Mouse (Mus musculus) granulocyte monocyte progenitor cell, adult 5-6 weeks (primary cell): Measurements from ENCODE around the gene Lats1. TPM values are rescaled to one million over a fixed set of nuclear protein-coding genes. Genes with fewer than 3 reads are reported as not detected.
"Not testable (repeated sequence)": the region's sequence is repeated elsewhere in the genome, so short reads cannot be mapped to it uniquely, and the experiment has no call there.

Source experiments
- ATAC-seq: replicated peaks from 2 replicates; pipeline ENCODE4 v1.8.0; 2016; ENCODE audit warnings: mild to moderate bottlenecking, moderate TSS enrichment, inconsistent platforms; ENCODE audit not compliant: poor library complexity, severe bottlenecking
- total RNA-seq, 2 experiments: library from RNA; stranded (forward) in 1 of 2; stranded (reverse) in 1 of 2; fragments of 200-712, 200-1000 nt in 1 of 2; fragments of >200 nt in 1 of 2; fragmentation: Nextera tagmentation in 1 of 2; gene quantifications; 2 replicates each; pipeline ENCODE4 v1.2.3; 2014 to 2017

Gene Lats1
- total RNA-seq, 2 experiments from 2014 or later = 12.4 to 23.1 TPM

DNA sequence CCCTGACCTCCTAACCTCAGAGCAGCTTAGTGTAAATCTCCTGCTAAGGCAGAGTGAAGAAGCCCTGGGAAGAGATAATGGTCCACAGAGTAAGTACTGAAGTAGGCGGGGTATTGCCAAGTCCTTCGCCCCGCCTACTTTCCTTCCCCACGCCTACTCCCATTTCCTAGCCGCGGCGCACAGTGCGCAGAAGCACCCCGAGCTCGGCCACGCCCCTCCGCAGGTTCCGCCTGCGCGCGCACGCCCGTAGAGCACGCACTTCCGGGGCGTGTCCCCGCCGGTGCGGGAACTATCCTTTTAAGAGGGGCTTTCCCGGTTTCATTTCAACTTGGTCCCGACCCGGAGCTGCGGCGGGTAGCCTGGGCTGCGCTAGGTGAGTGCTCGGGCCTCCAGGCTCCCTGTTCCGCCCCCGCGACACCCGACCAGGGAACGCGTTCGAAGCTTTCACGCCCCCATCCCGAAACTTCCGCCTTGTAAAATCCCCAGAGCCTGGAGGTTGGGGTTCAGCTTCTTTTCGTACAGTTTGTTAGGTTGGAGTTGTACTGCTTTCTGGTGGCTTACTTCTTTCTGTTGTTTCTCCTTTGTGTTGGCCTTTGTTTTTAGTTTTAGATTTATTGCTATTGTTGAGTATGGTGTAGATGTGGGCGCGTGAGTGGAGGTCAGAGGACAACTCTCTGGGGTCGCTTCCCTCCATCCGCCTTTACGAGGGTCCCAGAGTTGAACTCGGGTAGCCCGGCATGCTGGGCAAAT, 44.9 kb downstream of the Lats1 start, which contains the start of gene Katna1:
Katna1 (plus strand) TSS at position 250 of the 750 bp plus-strand sequence.
- peak; percentile 97 for ATAC-seq

DNA sequence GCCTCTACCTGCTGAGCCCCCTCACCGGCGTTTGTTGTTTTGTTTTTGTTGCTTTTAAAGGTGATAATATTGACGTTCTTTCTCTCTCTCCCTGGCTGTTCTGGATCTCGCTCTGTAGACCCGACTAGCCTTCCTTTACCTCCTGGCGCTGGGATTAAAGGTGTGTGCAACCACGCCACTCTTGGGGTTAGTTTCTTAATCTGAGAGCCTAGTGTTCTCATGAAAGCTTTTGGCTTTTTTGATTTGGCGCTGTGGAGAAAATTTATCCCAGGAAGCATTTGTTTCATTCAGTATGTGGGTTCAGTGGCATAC, 45.4 kb downstream of the Lats1 start:
- ATAC-seq = no peak

DNA sequence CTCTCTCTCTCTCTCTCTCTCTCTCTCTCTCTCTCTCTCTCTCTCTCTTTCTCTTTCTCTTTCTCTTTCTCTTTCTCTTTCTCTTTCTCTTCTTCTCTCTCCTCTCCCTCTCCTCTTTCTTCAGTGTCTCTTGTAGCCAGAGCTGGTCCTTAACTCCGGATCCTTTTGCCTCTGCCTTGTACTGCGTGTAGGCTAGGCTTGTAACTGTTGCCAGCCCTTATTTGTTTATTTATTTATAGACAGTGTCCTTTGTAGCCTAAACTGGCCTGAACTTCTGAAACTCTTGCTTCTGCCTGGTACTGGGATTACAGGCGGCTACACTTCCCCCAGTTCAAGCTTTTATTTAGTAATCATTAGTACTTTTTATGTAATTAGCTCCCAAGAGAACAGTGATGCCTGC, 46.0 kb downstream of the Lats1 start:
- 0 out of 2 replicates have a peak, but pooled peaks have one; percentile 4 for ATAC-seq

DNA sequence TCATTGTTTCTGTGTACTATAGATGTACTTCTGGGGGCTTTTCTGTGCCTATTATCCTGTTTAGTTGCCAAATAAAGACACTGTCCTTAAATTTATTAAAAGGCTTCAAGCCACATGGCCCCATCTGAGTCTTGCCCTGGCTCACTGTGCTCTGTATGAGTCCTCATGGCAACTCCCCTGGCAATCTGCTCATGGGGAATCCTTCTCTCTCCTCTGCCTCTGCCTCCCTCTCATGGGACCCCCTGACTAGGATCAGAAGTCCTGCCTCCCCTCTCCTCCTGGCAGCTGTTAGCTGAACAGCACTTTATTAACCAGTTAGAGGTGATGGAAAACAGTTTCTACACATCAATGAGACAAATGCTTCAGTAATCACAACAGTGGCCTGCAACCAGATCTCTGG, 50.6 kb downstream of the Lats1 start:
- no peak for ATAC-seq

DNA sequence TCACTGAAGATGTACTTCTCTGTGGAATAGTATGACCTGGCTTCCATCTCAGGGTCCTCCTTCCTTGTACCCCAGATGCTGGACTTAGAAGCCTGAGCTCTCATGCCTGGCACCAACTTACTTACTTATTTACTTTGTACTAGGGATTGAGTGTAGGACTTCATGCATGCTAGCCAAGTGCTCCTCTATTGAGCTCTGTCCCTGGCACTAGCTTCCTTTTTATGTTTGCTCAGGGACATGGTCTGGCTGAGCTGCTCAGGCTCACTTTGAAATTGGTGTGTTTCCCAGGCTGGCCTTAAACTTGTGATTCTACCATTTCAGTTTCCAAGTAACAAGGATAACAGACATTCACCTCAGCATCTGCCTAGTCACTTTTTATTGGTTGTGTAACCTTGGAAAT, 56.1 kb downstream of the Lats1 start:
- ATAC-seq = no peak

DNA sequence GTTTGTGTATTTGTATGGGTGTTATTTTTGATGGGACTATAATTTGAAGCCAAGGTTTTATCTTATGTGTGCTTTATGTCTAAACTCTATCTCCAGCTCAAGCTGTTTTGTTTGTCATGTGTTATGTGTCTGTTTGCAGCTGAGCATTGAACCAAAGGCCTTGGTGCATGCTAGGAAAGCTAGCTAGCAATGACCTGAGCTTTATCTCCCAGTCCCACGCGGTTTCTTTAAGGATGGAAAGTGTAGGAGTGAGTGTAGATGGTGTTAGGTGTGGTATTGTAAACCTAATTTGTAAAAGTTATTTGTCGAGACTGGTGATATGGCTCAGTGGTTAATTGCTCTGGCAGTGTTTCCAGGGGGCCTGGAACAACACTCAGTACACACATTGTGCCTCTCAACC, 56.9 kb downstream of the Lats1 start:
- no peak for ATAC-seq

DNA sequence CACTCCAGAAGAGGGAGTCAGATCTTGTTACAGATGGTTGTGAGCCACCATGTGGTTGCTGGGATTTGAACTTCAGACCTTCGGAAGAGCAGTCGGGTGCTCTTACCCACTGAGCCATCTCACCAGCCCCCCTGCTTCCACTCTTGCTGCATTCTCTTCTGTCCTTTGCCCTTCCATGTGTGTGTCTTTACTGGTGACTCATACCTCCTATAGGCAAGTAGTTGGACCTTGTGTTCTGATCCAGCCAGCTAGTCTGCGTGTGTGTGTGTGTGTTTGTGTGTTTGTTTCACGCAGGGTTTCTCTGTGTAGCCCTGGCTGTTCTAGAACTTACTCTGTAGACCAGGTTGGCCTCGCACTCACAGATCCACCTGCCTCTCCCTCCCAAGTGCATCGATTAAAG, 64.5 kb downstream of the Lats1 start:
- not testable (repeated sequence) for ATAC-seq

DNA sequence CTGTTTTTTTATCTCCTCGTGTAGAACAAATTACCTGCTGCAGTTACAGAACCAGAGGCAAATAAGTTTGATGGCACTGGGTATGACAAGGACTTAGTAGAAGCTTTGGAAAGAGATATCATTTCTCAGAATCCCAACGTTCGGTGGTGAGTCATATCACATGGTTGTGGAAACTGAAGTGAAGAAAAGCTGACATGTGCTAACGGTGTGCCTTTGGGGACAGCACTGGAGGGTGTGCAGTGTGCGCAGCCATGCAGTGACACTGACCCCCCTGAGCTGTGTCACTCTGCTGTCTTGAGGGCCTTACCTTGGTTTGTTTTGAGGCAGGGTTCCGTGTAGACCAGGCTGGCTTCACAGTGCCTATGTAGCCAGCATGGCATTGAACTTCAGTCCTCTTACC, 67.7 kb downstream of the Lats1 start:
- ATAC-seq = no peak

DNA sequence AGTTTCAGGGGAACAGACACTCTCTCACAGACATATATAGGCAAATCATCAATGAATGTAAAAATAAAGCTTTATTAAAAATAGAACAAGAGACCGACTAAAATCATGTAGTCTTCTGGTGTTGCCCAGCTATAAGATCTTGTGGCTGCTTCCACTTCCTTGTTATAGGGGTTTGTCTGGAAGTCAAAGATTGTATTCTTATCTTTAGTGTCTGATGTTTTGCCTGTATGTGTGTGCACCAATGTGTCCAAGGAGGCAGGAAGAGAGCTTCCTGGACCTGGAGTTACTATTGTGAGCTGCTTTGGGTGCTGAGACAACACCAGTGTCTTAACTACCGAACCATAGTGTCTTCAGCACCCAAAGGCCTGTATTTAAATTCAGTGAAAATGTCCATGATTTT, 76.5 kb downstream of the Lats1 start:
- ATAC-seq = no peak

Other genes with a start within 250 kb of the Lats1 start
- gene Ulbp1, start 207.6 kb upstream of the Lats1 start, total RNA-seq (2014; fragmentation: Nextera tagmentation) = 28.6 and 32.3 TPM in 2 replicates
- 21.0 and 26.3 TPM in 2 replicates for gene Ulbp1, start 207.6 kb upstream of the Lats1 start, total RNA-seq (2017)
- 0.45 and 1.2 TPM in 2 replicates for gene Lrp11, start 91.4 kb upstream of the Lats1 start, total RNA-seq (2014; fragmentation: Nextera tagmentation)
- gene Lrp11, start 91.4 kb upstream of the Lats1 start, total RNA-seq (2017) = 0.57 and 0.82 TPM in 2 replicates
- gene Nup43, start 13.7 kb upstream of the Lats1 start, total RNA-seq (2014; fragmentation: Nextera tagmentation) = 18.7 and 40.1 TPM in 2 replicates
- 26.2 and 27.2 TPM in 2 replicates for gene Nup43, start 13.7 kb upstream of the Lats1 start, total RNA-seq (2017)
- 46.8 and 64.6 TPM in 2 replicates for gene Pcmt1, start 78 bp upstream of the Lats1 start, total RNA-seq (2014; fragmentation: Nextera tagmentation)
- 68.1 and 81.7 TPM in 2 replicates for gene Pcmt1, start 78 bp upstream of the Lats1 start, total RNA-seq (2017)
- 41.3 and 42.5 TPM in 2 replicates for gene Katna1, start 44.8 kb downstream of the Lats1 start, total RNA-seq (2014; fragmentation: Nextera tagmentation)
- 59.1 and 61.3 TPM in 2 replicates for gene Katna1, start 44.8 kb downstream of the Lats1 start, total RNA-seq (2017)
- gene Ginm1, start 111.6 kb downstream of the Lats1 start, total RNA-seq (2014; fragmentation: Nextera tagmentation) = 30.5 and 32.2 TPM in 2 replicates
- 40.5 and 57.9 TPM in 2 replicates for gene Ginm1, start 111.6 kb downstream of the Lats1 start, total RNA-seq (2017)
- gene Ppil4, start 111.7 kb downstream of the Lats1 start, total RNA-seq (2014; fragmentation: Nextera tagmentation) = 32.8 and 38.8 TPM in 2 replicates
- 79.6 and 88.6 TPM in 2 replicates for gene Ppil4, start 111.7 kb downstream of the Lats1 start, total RNA-seq (2017)
- not detected in 2 replicates for gene Zc3h12d, start 151.3 kb downstream of the Lats1 start, total RNA-seq (2014; fragmentation: Nextera tagmentation)
- gene Zc3h12d, start 151.3 kb downstream of the Lats1 start, total RNA-seq (2017) = 0.30 and 0.36 TPM in 2 replicates